Mouse (Mus musculus) CH12.LX (cell line): Measurements from ENCODE around the gene Leprot.

ENCODE experiments used
- CTCF ChIP-seq, 2 experiments: IDR thresholded peaks in 1 of 2; conservative IDR thresholded peaks in 1 of 2; 2 replicates each; pipeline ENCODE4 v1.5.1; 2011 to 2012; ENCODE audit warnings: low read depth in 2 of 2, low read length in 2 of 2, improper control_type of control experiment in 1 of 2, inconsistent platforms in 1 of 2, mild to moderate bottlenecking in 1 of 2, moderate library complexity in 1 of 2
- MAX ChIP-seq: IDR thresholded peaks from 2 replicates; pipeline ENCODE4 v1.6.1; 2011; ENCODE audit warnings: low read length, improper control_type of control experiment
- POLR2A ChIP-seq: IDR thresholded peaks from 2 replicates; pipeline ENCODE4 v1.6.1; 2011; ENCODE audit warnings: low read depth, mild to moderate bottlenecking, improper control_type of control experiment, low read length
- UBTF ChIP-seq: IDR thresholded peaks from 2 replicates; pipeline ENCODE4 v1.6.1; 2012; ENCODE audit warnings: low read depth, mild to moderate bottlenecking, inconsistent platforms, low read length, improper control_type of control experiment, moderate library complexity

DNA sequence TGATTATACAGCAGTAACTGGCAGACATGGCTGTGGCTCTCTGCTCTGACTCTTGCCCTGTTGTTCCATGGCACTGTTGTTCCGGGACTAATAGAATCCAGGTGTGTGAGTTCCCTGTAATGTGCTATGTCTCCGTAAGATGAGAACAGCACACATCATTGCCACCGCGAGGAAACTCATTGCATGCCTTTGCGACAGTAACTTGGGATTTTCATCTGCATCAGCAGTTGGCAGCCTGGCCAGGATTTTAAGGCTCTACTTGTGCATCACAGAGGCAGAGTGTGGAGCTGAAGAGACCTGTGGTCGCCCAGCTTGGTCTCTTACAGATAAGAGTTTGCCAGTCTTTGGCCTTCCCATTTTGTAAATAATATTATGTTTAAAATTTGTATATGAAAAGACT, 6.7 kb downstream of the Leprot start:
- TF ChIP-seq CTCF (conservative IDR thresholded peaks at IDR 0.05 in 1 of 2, IDR thresholded peaks at IDR 0.05 in 1 of 2; ENCODE audit: low read depth in 2 of 2, low read length in 2 of 2) (no peak), MAX (no peak), POLR2A (no peak), UBTF (no peak)
